Mouse (Mus musculus) brain, embryonic 18.5 days (tissue): Measurements from ENCODE around the gene Tbc1d12.

ENCODE experiments used
- DNase-seq: peaks from one replicate; pipeline ENCODE4 v3.0.0-alpha.2; 2012; ENCODE audit warnings: low read depth, low spot score

Tbc1d12 gene

DNA sequence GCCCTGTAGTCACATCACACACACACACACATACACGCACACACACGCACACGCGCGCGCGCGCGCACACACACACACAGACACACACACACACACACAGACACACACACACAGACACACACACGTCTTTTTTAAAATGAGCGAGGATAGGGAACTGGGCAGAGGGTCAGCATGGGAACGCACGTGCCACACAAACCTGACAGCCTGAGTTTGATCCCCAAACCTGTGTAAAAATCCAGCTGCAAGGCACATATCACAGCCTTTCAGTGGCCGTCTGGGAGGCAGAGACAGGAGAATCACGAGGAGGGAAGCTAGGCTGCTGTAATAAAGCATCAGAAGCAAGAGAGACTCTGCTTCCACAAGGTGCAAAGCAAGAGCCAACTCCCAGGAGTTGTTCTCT is 78.5 kb downstream of the Tbc1d12 start:
- no peak for DNase-seq

- DNase-seq, result no peak
Measured at GRCm38 (mm10) chr19:38915677-38916076, 79.3 kb downstream of the Tbc1d12 start.

GRCm38 (mm10) chr19:38928481-38929158 is 92.2 kb downstream of the Tbc1d12 start:
- no peak for DNase-seq

GRCm38 (mm10) chr19:38929471-38930251 is 93.3 kb downstream of the Tbc1d12 start:
- DNase-seq, result no peak

DNA sequence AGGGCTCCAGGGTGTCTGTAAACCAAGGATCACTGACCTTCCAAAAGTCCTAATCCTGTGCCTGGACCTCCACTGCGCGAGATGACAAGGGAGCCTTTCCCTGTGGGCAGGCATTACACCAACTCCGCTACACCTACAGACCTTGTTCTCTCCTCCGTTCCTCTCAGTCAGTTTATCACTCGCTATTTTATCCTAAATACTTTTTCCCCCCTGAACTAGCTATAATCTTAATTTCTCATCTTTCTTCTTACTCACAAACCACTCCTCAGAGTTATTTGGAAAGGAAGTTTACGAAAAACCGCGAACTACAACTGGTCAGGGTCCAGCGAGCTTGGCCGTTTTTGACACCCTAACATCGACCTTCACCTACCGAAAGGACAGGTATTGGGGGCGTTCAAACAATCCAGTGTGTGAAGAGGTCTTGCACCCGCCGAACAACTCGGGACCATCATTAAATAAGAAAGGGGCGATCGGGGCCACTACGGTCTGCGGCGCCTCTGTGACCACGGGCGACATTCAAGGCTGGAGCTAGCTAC is 93.9 kb downstream of the Tbc1d12 start:
- no peak for DNase-seq

DNA sequence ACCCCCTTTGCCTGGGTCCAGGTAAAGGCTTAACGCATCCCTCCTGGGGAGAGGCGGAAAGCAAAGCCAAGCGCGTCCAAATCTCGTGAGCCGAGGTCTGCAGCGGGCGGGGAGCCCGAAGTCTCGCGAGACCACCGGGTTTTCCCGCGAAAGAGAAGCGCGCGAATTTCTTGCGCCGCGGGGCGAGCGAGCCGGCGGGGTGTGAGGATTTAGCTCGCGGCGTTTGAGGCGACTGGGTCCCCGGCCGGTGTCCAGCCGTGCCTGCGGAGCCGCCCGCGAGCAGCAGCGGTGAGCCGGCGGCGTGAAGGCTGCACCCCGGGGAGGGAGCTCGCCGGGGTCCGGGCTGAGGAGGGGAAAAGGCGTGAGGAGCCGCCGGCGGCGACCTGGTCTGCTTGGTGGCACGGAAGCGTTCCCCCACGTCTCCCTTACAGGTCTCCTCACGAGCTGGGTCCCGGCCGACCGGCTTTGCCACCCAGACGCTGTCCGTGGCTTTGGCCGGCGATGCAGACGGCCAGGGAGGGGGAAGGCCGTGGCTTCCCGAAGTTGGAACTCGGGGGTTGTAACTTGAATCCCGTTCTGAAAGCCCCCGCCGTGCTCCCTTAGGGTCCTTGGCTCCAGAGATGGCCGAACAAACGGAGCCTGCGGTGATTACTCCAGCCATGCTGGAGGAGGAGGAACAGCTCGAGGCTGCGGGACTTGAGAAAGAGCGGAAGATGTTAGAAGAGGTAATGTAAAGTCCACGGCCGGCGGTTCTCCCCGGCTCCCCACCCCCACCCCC is 94.6 kb downstream of the Tbc1d12 start, which contains the start of gene Hells:
Gene Hells, plus strand, starts transcription at position 128 of the 778 bp plus-strand sequence.
- peak; percentile 64 for DNase-seq

DNA sequence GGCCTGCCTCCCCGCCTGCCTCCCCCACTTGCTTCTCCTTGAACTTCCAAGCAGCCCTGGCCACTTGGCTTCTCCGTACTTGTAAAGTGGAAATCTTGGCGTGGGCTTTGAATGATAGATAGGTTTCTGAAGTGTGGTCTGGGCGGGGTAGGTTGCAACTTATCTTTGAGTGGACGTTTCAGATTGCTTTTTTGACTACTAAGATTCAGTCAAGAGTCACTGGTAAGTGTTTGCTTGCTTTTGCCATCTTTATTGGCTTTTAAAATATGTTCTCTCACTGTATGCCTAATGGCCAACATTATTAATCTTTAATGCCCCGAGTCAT is 95.1 kb downstream of the Tbc1d12 start:
- no peak for DNase-seq

- no peak for DNase-seq
Measured at GRCm38 (mm10) chr19:38944590-38945307, 108.4 kb downstream of the Tbc1d12 start.
